Mouse (Mus musculus): Measurements from ENCODE around the gene Spata5.
"Not testable (repeated sequence)": the region's sequence is repeated elsewhere in the genome, so short reads cannot be mapped to it uniquely, and the experiment has no call there.

The Spata5 gene

GRCm38 (mm10) chr3:37510055-37511032 lies 90.6 kb downstream of the Spata5 start:
- DNase-seq (ENCODE audit: low spot score), result no peak

GRCm38 (mm10) chr3:37515485-37515884 lies 95.8 kb downstream of the Spata5 start:
- DNase-seq (ENCODE audit: low spot score), result no peak

- DNase-seq (ENCODE audit: low spot score), result no peak
Observed at GRCm38 (mm10) chr3:37516379-37516778, 96.7 kb downstream of the Spata5 start.

GRCm38 (mm10) chr3:37518611-37519010 lies 98.9 kb downstream of the Spata5 start:
- no peak for DNase-seq (ENCODE audit: low spot score)

GRCm38 (mm10) chr3:37520334-37521023 lies 100.8 kb downstream of the Spata5 start:
- DNase-seq (ENCODE audit: low spot score), result no peak

- DNase-seq (ENCODE audit: low spot score), result no peak
Observed at GRCm38 (mm10) chr3:37532079-37532478, 112.4 kb downstream of the Spata5 start.

GRCm38 (mm10) chr3:37540701-37541100 lies 121.0 kb downstream of the Spata5 start:
- DNase-seq (ENCODE audit: low spot score), result not testable (repeated sequence)

- DNase-seq (ENCODE audit: low spot score), result no peak
Observed at GRCm38 (mm10) chr3:37546351-37546750, 126.7 kb downstream of the Spata5 start.

GRCm38 (mm10) chr3:37550190-37550589 lies 130.5 kb downstream of the Spata5 start:
- DNase-seq (ENCODE audit: low spot score), result no peak

- DNase-seq (ENCODE audit: low spot score), result no peak
Observed at GRCm38 (mm10) chr3:37550594-37550993, 130.9 kb downstream of the Spata5 start.

GRCm38 (mm10) chr3:37551486-37551885 lies 131.8 kb downstream of the Spata5 start:
- no peak for DNase-seq (ENCODE audit: low spot score)

- no peak for DNase-seq (ENCODE audit: low spot score)
Observed at GRCm38 (mm10) chr3:37552244-37552643, 132.5 kb downstream of the Spata5 start.

GRCm38 (mm10) chr3:37553371-37554033 lies 133.8 kb downstream of the Spata5 start:
- DNase-seq (ENCODE audit: low spot score), result no peak

GRCm38 (mm10) chr3:37556412-37557113 lies 136.9 kb downstream of the Spata5 start:
- DNase-seq (ENCODE audit: low spot score), result no peak

- DNase-seq (ENCODE audit: low spot score), result no peak
Observed at GRCm38 (mm10) chr3:37557741-37558479, 138.2 kb downstream of the Spata5 start.

GRCm38 (mm10) chr3:37559339-37559738 lies 139.6 kb downstream of the Spata5 start:
- DNase-seq (ENCODE audit: low spot score), result no peak

- no peak for DNase-seq (ENCODE audit: low spot score)
Observed at GRCm38 (mm10) chr3:37561466-37561865, 141.8 kb downstream of the Spata5 start.

- DNase-seq (ENCODE audit: low spot score), result no peak
Observed at GRCm38 (mm10) chr3:37566097-37566496, 146.4 kb downstream of the Spata5 start.

- no peak for DNase-seq (ENCODE audit: low spot score)
Observed at GRCm38 (mm10) chr3:37567505-37567904, 147.8 kb downstream of the Spata5 start.

GRCm38 (mm10) chr3:37568780-37569179 lies 149.1 kb downstream of the Spata5 start:
- no peak for DNase-seq (ENCODE audit: low spot score)
